Mouse (Mus musculus): Measurements from ENCODE around the gene Eml4. TPM values are rescaled to one million over a fixed set of nuclear protein-coding genes. Genes with fewer than 3 reads are reported as not detected.

The Eml4 gene
- polyA plus RNA-seq, 1 experiment, result 5.5 TPM

GRCm38 (mm10) chr17:83359934-83360333 lies 9.2 kb downstream of the Eml4 start:
- Histone ChIP-seq H3K79me3 (ENCODE audit: low read depth) (peaks cover 66% of the 10 kb centered on the region), H3K4me3 (ENCODE audit: insufficient read depth, poor library complexity, severe bottlenecking) (no peak overlapping the region), H3K79me2 (ENCODE audit: control insufficient read depth, insufficient read depth) (peaks cover 99% of the 10 kb centered on the region), H3K36me3 (ENCODE audit: control insufficient read depth, insufficient read depth) (no peaks in the 10 kb centered on the region), H3K27me3 (ENCODE audit: control insufficient read depth, insufficient read depth, insufficient read length) (no peaks in the 10 kb centered on the region), H3ac (ENCODE audit: control insufficient read depth, insufficient read length, low read depth) (no peak overlapping the region)
- TF ChIP-seq MAX (IDR thresholded peaks at IDR 0.05) (no peak), CEBPB (IDR thresholded peaks at IDR 0.05; ENCODE audit: low read depth) (no peak), MYOD1 (IDR thresholded peaks at IDR 0.05; ENCODE audit: control insufficient read depth, insufficient read length, low read depth) (no peak), MYOG (IDR thresholded peaks at IDR 0.05; ENCODE audit: control insufficient read depth, extremely low read depth, insufficient read length) (no peak), USF1 (IDR thresholded peaks at IDR 0.05; ENCODE audit: low read depth) (no peak), CTCF (IDR thresholded peaks at IDR 0.05; ENCODE audit: control insufficient read depth, insufficient read depth, insufficient read length) (no peak), FOSL1 (IDR thresholded peaks at IDR 0.05; ENCODE audit: insufficient read depth, low read length, poor library complexity, severe bottlenecking) (no peak)

- no peaks in the 10 kb centered on the region for H3K27me3 ChIP-seq (ENCODE audit: control insufficient read depth, insufficient read depth, insufficient read length)
- H3K36me3 ChIP-seq (ENCODE audit: control insufficient read depth, insufficient read depth), result no peaks in the 10 kb centered on the region
- H3K79me2 ChIP-seq (ENCODE audit: control insufficient read depth, insufficient read depth), result peaks cover 99% of the 10 kb centered on the region
- peaks cover 67% of the 10 kb centered on the region for H3K79me3 ChIP-seq (ENCODE audit: low read depth)
- H3ac ChIP-seq (ENCODE audit: control insufficient read depth, insufficient read length, low read depth), result no peak overlapping the region
- TF ChIP-seq CTCF (IDR thresholded peaks at IDR 0.05; ENCODE audit: control insufficient read depth, insufficient read depth, insufficient read length) (no peak), USF1 (IDR thresholded peaks at IDR 0.05; ENCODE audit: low read depth) (no peak), MYOG (IDR thresholded peaks at IDR 0.05; ENCODE audit: control insufficient read depth, extremely low read depth, insufficient read length) (no peak), CEBPB (IDR thresholded peaks at IDR 0.05; ENCODE audit: low read depth) (no peak), MAX (IDR thresholded peaks at IDR 0.05) (no peak), MYOD1 (IDR thresholded peaks at IDR 0.05; ENCODE audit: control insufficient read depth, insufficient read length, low read depth) (no peak), FOSL1 (IDR thresholded peaks at IDR 0.05; ENCODE audit: insufficient read depth, low read length, poor library complexity, severe bottlenecking) (no peak)
- H3K4me3 ChIP-seq (ENCODE audit: insufficient read depth, poor library complexity, severe bottlenecking), result no peak overlapping the region
These were observed 10.2 kb downstream of the Eml4 start for GRCm38 (mm10) chr17:83360796-83361566.

- Histone ChIP-seq H3K4me3 (ENCODE audit: insufficient read depth, poor library complexity, severe bottlenecking) (no peak overlapping the region), H3K79me2 (ENCODE audit: control insufficient read depth, insufficient read depth) (peaks cover 98% of the 10 kb centered on the region), H3K27me3 (ENCODE audit: control insufficient read depth, insufficient read depth, insufficient read length) (no peaks in the 10 kb centered on the region), H3ac (ENCODE audit: control insufficient read depth, insufficient read length, low read depth) (no peak overlapping the region), H3K79me3 (ENCODE audit: low read depth) (peaks cover 74% of the 10 kb centered on the region), H3K36me3 (ENCODE audit: control insufficient read depth, insufficient read depth) (no peaks in the 10 kb centered on the region)
- no peak for TF ChIP-seq CTCF (IDR thresholded peaks at IDR 0.05; ENCODE audit: control insufficient read depth, insufficient read depth, insufficient read length)
- no peak for TF ChIP-seq USF1 (IDR thresholded peaks at IDR 0.05; ENCODE audit: low read depth)
- TF ChIP-seq CEBPB (IDR thresholded peaks at IDR 0.05; ENCODE audit: low read depth), result no peak
- TF ChIP-seq FOSL1 (IDR thresholded peaks at IDR 0.05; ENCODE audit: insufficient read depth, low read length, poor library complexity, severe bottlenecking), result no peak
- TF ChIP-seq MYOD1 (IDR thresholded peaks at IDR 0.05; ENCODE audit: control insufficient read depth, insufficient read length, low read depth), result no peak
- TF ChIP-seq MAX (IDR thresholded peaks at IDR 0.05), result no peak
These were observed 12.3 kb downstream of the Eml4 start for GRCm38 (mm10) chr17:83363081-83363480.

- Histone ChIP-seq H3K36me3 (ENCODE audit: control insufficient read depth, insufficient read depth) (no peaks in the 10 kb centered on the region), H3K79me2 (ENCODE audit: control insufficient read depth, insufficient read depth) (peaks cover 97% of the 10 kb centered on the region), H3K4me3 (ENCODE audit: insufficient read depth, poor library complexity, severe bottlenecking) (no peak overlapping the region), H3K79me3 (ENCODE audit: low read depth) (peaks cover 72% of the 10 kb centered on the region), H3K27me3 (ENCODE audit: control insufficient read depth, insufficient read depth, insufficient read length) (no peaks in the 10 kb centered on the region), H3ac (ENCODE audit: control insufficient read depth, insufficient read length, low read depth) (no peak overlapping the region)
- no peak for TF ChIP-seq FOSL1 (IDR thresholded peaks at IDR 0.05; ENCODE audit: insufficient read depth, low read length, poor library complexity, severe bottlenecking)
These were observed 13.6 kb downstream of the Eml4 start for GRCm38 (mm10) chr17:83364296-83364695.

- Histone ChIP-seq H3K36me3 (ENCODE audit: control insufficient read depth, insufficient read depth) (no peaks in the 10 kb centered on the region), H3K4me3 (ENCODE audit: insufficient read depth, poor library complexity, severe bottlenecking) (no peak overlapping the region), H3K27me3 (ENCODE audit: control insufficient read depth, insufficient read depth, insufficient read length) (no peaks in the 10 kb centered on the region), H3K79me3 (ENCODE audit: low read depth) (peaks cover 65% of the 10 kb centered on the region), H3K79me2 (ENCODE audit: control insufficient read depth, insufficient read depth) (peaks cover 94% of the 10 kb centered on the region), H3ac (ENCODE audit: control insufficient read depth, insufficient read length, low read depth) (no peak overlapping the region)
- no peak for TF ChIP-seq USF1 (IDR thresholded peaks at IDR 0.05; ENCODE audit: low read depth)
These were observed 14.4 kb downstream of the Eml4 start for GRCm38 (mm10) chr17:83365130-83365529.

- Histone ChIP-seq H3K36me3 (ENCODE audit: control insufficient read depth, insufficient read depth) (no peaks in the 10 kb centered on the region), H3K27me3 (ENCODE audit: control insufficient read depth, insufficient read depth, insufficient read length) (no peaks in the 10 kb centered on the region)
- TF ChIP-seq CTCF (IDR thresholded peaks at IDR 0.05; ENCODE audit: control insufficient read depth, insufficient read depth, insufficient read length) (no peak), USF1 (IDR thresholded peaks at IDR 0.05; ENCODE audit: low read depth) (no peak), MYOD1 (IDR thresholded peaks at IDR 0.05; ENCODE audit: control insufficient read depth, insufficient read length, low read depth) (no peak), CEBPB (IDR thresholded peaks at IDR 0.05; ENCODE audit: low read depth) (no peak)
These were observed 15.1 kb downstream of the Eml4 start for GRCm38 (mm10) chr17:83365614-83366355.

More at GRCm38 (mm10) chr17:83365614-83366355, 15.1 kb downstream of the Eml4 start:
- Histone ChIP-seq H3K4me3 (ENCODE audit: insufficient read depth, poor library complexity, severe bottlenecking) (no peak overlapping the region), H3K79me2 (ENCODE audit: control insufficient read depth, insufficient read depth) (peaks cover 94% of the 10 kb centered on the region), H3ac (ENCODE audit: control insufficient read depth, insufficient read length, low read depth) (no peak overlapping the region), H3K79me3 (ENCODE audit: low read depth) (peaks cover 61% of the 10 kb centered on the region)

Data from C2C12 (cell line).